Mouse (Mus musculus): Measurements from ENCODE around the gene Iqch.

Iqch gene

DNA sequence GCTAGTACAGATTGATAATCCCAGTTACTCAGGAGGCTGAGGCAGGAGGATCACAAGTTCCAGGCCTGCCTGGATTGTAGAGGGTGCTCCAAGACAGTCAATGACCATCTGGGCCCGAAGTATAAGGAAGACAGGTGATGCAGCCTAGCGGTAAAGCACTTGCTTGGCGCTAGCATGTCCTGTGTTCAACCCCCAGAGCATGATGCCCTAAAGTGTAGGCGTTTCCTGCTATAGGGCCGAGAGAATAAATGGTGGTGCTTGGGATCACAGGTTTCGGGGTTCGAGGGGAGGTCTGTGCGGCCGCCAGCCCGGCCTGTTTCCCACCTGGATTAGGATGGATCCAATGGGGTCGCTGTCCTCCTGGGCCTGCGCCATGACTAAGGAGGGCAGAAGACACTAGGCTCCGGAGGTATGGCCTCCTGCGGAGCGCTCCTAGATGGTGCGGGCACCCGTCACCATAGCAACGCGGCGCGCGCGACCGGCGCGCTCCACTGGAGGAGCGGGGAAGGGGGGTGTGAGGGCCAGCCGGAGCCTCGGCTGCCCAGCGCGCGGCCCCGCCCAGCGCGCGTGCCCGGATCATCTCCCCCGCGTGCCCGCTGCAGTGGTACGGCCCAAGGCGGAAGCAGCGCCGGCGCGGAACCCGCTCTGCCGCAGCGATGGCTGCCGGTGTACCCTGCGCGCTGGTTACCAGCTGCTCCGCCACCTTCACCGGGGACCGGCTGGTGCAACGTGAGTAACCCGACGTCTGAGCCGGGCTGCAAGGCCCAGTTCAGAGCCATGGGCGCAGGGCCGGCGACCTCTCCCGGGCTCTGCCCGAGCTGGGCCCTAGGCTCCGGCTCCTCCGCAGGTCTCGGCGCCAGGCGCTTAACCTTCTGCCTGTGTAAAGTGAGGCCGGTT, at the start of gene Iqch, which contains the start of gene Aagab:
Gene Iqch (minus strand): TSS at position 451 of the 897 bp plus-strand sequence.
Gene Aagab (plus strand): TSS at position 618 of the 897 bp plus-strand sequence.
- in situ Hi-C loops (cut with MboI; ENCODE audit: low sequenced_read_pairs), result no loop called here

DNA sequence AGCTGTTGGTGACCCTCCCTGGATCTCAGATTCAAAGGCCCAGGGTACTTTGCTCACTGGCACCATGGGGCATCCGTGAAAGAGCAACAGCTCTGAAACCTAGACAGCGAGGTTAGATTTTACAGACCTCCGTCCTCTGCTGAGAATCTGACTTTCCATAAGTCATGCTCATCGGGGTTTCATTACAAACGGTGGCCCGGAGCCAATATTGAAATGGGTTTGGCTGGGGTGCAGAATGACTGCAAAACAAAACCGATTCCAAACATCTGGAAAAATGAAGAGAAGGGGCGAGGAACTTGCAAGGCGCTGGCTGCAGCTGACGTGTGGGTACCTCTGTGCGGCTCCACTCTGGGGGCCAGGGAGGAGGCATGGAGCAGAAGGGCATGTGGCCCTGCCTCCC, 49.3 kb upstream of the Iqch start:
- in situ Hi-C loops (cut with MboI; ENCODE audit: low sequenced_read_pairs), result no loop called here

DNA sequence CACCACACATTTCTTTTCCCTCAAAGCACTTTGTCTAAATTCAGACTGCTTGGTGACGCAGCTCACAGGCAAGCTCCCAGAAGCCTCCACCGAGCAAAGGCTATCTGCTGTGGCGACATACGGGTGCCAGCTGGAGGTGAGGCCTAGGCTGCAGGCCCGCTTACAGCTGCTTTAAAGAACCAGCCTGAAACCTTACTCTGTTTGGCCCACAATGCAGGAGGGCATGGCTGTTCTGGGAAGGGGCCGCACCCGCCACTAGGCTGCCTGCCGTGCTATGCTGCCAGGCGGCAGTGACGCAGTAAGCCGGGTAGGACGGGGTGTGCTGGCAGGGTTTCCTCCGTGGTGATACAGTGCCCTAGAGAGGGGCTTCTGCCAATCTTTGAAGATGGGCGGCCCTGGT, 48.6 kb upstream of the Iqch start:
- in situ Hi-C loops (cut with MboI; ENCODE audit: low sequenced_read_pairs), result no loop called here

DNA sequence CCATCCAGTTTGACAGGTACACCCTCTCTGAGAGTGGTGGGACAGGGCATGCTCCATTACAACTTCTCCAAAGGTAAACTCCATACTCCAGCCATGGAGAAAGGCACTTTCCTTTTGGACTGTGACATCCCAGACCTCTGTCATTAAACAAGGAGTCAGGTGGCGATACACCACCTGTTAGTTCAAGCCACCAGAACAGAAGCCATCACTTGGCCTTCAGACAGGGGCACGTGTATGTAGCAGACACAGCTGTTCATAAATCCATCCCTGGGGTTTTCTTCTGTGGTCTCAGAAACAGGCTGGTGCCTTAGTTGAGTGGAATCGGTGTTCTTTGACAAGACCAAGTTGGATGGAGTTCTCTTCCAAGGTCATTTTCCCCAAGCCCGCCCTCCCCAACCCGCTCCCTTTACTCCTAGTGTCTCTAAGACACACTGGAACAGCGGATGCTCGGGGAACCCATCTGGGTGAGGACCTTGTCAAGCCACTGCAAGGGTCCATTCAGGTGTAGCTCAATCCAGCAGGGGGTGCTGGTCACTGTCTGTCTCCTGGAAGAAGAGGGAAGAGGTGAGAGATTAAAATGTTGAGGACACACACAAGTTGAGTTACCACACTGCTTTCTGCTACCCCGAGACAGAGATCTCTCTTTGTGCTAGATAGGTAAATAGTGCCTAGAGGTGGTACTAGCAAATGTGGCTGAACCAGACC, 47.7 kb upstream of the Iqch start:
- in situ Hi-C loops (cut with MboI; ENCODE audit: low sequenced_read_pairs), result loop anchor here (10.0 kb wide), 1 partner anchor 195 kb away; no protein-coding TSS in a partner anchor

DNA sequence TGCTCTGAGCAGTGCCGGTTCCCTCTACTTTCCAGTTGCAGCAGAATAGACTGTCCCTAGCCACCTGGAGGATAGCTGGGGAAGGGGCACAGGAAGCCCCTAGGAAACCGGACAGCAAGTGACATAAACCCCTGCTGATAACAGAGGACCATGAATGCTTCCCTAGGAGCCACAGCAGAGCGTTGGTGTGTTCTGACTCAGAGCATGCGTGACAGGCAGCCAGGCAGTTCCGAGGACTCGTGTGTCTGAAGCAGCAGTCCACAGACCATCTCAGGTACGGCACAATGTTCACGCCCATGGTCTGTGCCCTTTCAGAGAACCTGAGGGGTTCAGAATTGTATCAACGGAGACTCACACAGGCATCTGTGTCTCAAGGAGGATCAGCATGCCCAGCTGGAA, 46.2 kb upstream of the Iqch start:
- in situ Hi-C loops (cut with MboI; ENCODE audit: low sequenced_read_pairs), result loop anchor here (10.0 kb wide), 1 partner anchor 196 kb away; no protein-coding TSS in a partner anchor

DNA sequence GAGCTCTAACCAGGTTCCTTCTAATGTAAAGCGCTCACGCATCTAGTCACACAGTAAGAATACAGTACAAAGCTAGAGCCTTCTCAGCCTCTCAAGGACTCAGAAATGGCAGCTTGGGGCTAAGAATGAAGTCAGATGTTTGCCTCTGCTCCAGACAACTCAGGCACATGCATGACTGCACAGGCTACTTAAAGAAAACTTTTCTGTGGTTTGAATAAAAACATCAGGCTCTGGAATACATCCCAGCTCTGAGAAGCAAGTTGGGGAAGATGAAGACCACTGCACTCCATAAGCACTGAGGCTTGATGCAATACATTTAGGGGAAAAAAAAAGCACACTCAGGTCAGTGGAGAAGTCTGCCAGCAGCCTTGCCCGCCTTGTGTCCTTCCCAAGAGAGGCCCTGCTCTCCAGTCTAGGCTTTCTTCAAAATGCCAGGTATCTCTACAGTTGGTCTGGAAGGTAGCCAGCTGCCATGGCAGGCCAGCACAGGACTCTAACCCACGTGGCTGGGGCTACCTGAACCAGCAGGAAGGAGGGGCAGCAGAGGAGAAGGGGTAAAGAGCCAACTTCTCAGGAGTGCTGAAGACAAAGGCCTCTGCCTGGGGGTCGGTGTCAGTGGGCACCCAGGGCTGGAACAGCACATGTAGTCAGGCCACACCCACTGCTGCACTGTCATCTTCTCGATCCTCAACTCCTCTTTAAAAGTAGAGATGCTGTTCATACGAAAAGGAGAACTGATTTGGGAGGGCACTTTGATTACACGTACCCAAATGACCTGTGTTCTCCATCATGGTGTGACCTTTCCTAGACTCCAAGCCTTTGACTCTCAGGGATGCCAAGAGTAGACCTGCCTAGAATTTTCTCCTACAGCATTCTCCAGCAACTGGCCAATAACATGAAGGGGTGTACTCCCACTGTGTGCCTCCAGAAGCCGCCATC, 45.6 kb upstream of the Iqch start:
- in situ Hi-C loops (cut with MboI; ENCODE audit: low sequenced_read_pairs), result loop anchor here (10.0 kb wide), 1 partner anchor 197 kb away; no protein-coding TSS in a partner anchor

DNA sequence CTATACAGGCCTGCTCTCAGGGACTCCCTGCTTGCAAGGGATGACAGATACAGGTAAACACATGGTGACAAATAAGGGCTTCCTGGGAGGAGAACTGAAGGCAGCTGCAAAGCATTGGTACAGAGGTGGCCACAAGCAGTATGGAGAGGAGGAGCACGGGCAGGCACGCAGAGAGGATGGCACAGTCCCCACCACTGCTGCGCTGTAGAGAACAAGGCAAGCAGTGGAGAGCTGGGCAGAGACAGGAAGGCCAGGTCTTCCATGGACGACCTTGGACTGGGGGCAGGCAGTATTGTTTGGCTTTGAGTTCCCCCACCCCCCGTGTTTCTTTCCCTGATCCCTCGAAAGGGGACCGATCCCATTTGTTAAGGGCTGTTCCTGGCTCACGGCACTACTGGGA, 42.8 kb upstream of the Iqch start:
- in situ Hi-C loops (cut with MboI; ENCODE audit: low sequenced_read_pairs), result loop anchor here (10.0 kb wide), 1 partner anchor 200 kb away; no protein-coding TSS in a partner anchor

DNA sequence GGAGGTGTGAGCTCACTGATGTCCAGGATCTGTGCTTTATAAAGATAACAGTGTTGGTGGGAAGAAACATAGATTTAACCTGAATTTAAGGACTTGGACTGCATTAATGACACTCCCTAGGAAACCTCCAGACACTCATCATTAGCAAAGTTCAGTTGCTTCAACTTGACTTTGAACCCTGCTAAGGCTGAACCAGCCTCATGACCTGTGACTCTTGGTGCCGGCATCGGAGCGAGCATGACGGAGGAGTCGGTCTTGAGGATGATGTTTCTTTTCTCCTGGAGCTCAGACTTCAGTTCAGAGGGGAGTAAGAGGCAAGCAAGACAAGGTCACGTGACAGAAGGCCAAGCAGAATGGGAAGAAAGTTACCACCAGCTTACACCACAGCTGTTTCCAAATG, 41.7 kb upstream of the Iqch start:
- in situ Hi-C loops (cut with MboI; ENCODE audit: low sequenced_read_pairs), result loop anchor here (10.0 kb wide), 1 partner anchor 201 kb away; no protein-coding TSS in a partner anchor

DNA sequence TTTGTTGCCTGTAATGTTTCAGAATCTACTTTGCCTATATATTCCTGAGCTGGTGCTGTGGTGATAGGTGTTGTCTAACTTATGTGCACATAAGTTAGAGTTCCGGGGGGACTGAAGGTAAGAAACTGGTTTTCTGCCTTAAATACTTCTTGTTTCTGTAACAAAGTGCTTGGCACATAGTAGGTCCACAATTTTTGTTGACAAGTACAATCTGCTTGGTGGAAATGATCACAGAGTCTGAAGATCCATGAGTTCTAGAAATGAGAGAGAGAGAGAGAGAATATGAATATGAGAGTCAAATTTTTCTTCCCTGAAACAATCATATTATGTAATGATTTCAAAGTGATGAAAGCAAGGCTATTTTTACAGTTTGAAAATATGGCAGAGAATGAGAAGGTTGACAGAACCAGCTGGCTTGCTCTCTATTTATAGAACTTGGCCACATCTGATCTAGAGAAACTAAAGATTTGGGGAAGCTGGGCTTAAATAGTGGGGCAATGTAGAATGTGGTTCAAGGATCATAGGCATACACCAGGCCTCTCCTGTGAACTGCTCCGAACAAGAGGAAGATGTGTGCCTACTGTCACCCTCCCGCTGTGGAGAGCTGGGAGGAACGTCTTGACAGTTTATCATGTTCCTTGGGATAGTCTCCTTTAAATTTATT, 39.8 kb upstream of the Iqch start:
- in situ Hi-C loops (cut with MboI; ENCODE audit: low sequenced_read_pairs), result loop anchor here (10.0 kb wide), 1 partner anchor 203 kb away; no protein-coding TSS in a partner anchor

DNA sequence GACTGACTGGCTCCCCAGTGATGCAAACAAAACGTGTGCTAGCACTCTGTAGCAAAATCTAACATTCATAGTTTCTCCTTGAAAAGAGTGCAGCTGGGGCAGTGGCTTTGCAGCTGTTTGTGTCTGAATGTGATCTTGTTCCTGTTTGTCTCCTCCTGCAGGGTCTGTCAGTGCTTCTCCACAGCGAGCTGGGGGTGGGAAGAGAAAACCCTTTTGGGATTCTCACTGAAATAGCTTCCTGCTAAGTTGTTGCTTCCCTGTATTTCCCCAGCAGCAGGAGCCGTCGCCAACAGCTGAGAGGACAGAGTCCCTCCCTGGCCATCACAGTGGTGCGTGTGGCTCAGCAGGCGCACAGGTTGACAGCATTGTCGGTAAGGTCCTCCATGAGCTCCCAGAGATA, 33.8 kb upstream of the Iqch start:
- in situ Hi-C loops (cut with MboI; ENCODE audit: low sequenced_read_pairs), result no loop called here

DNA sequence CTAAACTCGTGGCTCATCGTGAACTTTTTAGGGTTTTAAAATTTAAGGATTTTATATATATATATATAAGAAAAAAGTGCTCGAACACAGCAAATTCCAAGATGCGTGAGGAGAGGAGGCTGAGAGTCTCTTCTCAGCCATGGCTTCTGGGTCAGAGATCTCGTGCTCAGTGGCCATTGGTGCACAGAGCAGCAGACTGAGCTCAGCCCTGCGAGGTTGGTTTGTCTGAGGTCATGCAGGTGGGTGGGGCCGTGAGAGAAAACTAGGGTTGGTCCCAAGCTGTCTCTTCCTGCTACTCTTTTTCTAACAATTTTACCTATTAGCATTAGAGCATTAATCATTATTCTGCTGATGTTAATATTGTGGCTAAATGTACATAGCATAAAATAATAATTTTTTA, 31.0 kb upstream of the Iqch start:
- in situ Hi-C loops (cut with MboI; ENCODE audit: low sequenced_read_pairs), result no loop called here

DNA sequence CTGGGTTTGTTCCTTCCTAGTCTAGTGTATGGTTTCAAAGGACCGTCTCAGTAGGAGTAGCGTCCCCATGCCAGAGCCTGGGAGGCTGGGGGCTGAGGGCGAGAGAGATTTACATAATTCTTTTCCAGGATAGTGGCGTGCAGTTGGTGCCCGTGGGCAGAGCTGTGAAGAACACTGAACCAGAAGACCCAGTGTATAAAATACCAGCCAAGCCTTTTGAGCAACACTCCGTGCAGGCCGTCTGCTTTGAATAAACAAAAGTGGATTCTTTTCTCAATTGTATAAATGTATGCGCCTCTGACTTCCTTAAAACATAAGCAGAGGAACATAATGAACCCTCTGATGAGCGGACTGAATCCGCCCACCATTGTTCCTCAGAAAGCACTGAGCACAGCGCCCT, 30.6 kb upstream of the Iqch start:
- in situ Hi-C loops (cut with MboI; ENCODE audit: low sequenced_read_pairs), result no loop called here

DNA sequence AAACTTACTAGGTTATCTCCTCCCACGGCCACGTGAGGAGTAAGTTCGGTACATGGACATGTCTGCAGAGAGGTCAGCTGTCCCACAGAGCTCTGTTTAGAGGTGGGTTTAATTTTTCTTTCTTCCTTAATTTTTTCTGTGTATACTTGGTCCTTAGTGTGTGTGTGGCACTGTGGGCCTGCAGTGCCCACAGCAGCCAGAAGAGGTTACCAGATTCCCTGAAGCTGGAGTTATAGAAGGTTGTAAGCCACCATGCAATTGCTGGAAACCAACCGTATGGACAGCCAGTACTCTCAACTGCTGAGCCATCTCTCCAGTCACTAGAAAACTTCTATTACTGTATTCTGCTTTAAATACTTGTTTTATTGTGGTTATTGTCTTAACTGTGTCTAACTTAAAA, 29.8 kb upstream of the Iqch start:
- in situ Hi-C loops (cut with MboI; ENCODE audit: low sequenced_read_pairs), result no loop called here

DNA sequence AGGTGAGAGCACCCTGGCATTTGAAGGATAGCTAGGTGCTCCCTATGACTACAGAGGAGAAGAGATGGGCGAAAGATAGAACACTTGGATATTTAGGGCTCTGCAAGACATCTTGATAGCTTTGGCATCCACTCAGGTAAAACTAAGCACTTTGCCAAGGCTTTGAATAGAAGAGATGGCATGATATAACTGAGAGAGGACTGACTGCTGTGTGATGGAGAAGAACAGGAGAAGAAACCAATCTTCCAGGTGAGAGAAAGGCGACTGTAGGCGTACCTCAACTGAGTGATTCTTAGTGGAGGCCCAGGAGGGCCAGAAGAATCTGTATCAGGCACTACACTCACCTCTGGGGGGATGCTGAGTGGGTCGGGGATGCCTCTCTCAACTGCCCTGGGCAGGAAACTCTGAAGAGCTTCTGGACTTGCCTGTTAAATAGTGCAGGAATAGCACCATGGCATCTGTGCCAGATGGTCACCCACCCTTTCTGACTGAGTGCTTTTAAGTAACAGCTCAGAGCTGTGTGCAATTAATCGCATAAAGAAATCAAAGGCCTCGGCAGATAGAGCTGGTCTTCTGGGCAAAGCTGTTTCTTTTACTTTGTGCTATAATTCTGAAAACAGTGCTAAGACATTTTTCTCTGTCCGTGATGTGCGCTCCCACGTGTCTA, 22.9 kb upstream of the Iqch start:
- in situ Hi-C loops (cut with MboI; ENCODE audit: low sequenced_read_pairs), result no loop called here

DNA sequence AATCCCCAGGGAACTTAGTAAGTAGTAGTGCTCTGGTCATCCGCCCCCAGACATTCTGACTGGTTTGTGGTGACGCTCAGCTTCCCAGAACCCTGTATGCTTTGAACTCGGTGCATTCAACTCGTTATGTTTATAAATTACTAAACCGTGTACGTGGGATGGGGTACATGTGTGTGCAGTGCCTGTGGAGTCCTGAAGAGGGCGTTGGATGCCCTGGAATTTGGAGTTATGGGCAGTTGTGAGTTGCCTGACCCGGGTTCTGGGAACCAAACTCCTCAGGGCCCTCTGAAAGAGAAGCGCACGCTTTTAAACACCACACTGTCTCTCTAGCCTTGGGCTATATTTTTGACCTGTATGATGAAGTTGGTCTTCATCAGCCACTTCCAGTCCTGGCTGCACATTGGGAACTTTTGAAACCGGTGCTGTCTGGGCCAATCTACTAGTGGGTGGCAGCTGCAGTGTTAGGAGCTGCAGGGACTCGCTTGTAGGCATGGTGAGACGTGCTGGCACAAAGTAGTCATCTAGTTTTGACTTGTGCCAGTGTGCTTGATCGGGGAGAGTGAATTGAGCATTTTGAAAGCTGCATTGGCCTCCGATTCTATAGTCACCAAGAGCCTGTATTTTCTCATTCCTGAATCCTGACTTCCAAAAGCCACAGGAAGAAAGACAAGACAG, 21.7 kb upstream of the Iqch start:
- in situ Hi-C loops (cut with MboI; ENCODE audit: low sequenced_read_pairs), result no loop called here

DNA sequence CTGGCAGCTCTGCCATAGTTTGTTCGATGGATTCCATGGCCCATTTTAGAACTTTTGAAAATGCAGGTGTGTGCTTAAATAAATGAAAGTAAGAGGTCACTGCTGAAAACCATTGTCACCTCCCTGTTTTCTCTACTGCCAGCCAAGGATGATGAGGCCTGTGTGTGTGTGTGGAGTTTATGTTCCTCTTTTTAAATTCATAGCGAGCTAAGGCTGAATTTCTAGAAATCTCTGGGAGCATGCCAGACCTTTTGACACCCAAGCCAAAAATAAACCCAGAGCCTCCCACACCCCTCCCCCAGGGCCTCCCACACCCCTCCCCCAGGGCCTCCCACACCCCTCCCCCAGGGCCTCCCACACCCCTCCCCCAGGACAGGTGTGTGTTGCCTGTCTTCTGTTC, 15.7 kb upstream of the Iqch start:
- in situ Hi-C loops (cut with MboI; ENCODE audit: low sequenced_read_pairs), result no loop called here

DNA sequence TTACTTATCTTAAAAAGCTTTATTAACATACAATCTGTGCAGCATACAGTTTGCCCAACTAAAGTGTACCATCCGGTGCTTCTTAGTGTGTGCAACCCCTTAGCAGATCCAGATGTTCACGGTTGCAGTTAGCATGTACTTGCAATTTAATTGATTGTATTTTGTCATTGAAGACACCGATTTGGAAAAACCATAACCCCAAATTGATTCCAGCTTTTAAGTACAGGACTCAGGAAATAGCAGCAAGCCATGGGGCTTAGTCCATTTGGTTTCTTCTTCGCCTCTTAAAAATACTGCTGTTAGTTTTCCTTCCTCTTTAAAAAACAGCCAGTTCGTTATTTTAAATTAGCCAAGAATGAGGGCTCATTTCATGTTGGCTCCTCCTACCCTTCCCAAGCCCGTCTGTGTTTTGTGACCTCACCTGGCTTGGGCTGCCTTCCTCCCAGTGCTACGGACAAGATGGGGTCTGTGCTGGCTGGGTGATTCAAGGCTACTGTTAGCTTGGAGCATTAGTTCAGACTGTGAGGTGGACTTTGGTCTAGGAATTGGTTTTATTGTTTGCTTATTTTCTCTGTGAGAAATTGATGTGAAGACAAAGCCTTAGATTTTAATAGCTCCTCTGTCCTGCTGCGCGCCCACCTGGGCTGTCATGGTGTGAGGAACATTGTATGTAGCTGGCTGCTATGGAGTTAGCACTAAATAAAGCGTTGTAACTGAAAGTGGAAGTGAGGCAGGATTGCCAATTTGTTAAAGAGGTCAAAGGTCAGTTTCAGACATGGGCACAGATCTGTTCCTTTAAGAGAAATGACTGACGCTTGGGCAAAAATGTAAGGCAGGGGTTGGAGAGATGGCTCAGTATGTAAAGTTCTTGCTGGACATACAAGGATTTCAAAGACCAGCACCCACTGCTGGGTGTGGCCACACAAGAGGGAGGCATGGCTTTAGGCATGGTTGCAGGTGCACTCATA, 12.0 kb upstream of the Iqch start:
- in situ Hi-C loops (cut with MboI; ENCODE audit: low sequenced_read_pairs), result no loop called here

DNA sequence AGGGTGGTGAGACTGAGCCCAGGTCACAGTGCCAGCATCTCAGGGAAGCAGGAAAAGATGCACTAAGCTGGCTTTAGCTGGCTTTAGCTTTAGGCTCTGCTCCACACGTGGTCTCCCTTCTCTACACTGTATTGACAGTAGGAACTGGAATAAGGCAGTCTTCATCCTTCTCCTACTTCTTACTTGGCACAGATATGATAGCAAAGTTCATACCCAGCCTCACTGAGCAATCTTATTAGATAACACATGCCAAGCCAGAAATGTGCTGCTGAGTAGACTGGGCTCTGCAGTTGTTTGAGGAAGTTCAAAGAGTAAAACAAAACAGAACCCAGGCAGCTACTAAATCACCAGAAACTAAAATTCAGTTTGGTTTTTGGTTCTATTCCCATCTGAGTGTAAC, 11.3 kb upstream of the Iqch start:
- in situ Hi-C loops (cut with MboI; ENCODE audit: low sequenced_read_pairs), result no loop called here
